ENCODE assay signal across 9 mouse cellular contexts in genomic region chr1:172503111-172503997, GRCm38 (mm10). TPM values are rescaled to one million over a fixed set of nuclear protein-coding genes. Genes with fewer than 3 reads are reported as not detected.
DNase-seq lines count a peak whose midpoint lies in the region; ATAC-seq lines count a peak whose summit lies in the region.
"Had no signal": no experiment of that assay in that cellular context is flagged by ENCODE, and none has a peak within 500 bp of the region (broad histone marks: within the 10 kb centered on the region; RNA-seq: fewer than 3 reads in every experiment).

No protein-coding gene starts in this region.

- ATAC-seq in neural tube, embryonic 11.5 days (ENCODE audit: insufficient read depth, low FRiP score, low TSS enrichment), result no peak
- ATAC-seq in intestine, embryonic 16.5 days, result peak; percentile 5
- 0 out of 2 replicates have a peak, but pooled peaks have one; percentile 1 for ATAC-seq in stomach, embryonic 16.5 days (ENCODE audit: insufficient read depth, low FRiP score)

- no peaks in the 10 kb centered on the region for H3K36me3 ChIP-seq in neural tube, embryonic 11.5 days (ENCODE audit: control insufficient read depth, insufficient read depth, low read length)
- peaks cover 28% of the 10 kb centered on the region for H3K36me3 ChIP-seq in intestine, embryonic 16.5 days (ENCODE audit: control insufficient read depth, insufficient read depth, low read length)
- peaks cover 14% of the 10 kb centered on the region for H3K36me3 ChIP-seq in stomach, embryonic 16.5 days (ENCODE audit: control insufficient read depth, insufficient read depth, low read length)

- peaks cover 10% of the 10 kb centered on the region; the same call in 1 of the 2 replicates for H3K27me3 ChIP-seq in neural tube, embryonic 11.5 days (ENCODE audit: control insufficient read depth, insufficient read depth, low read length)
- H3K27me3 ChIP-seq in intestine, embryonic 16.5 days (replicated peaks; ENCODE audit: control insufficient read depth, insufficient read depth, low read length), result no peaks in the 10 kb centered on the region
- H3K27me3 ChIP-seq in stomach, embryonic 16.5 days (ENCODE audit: control insufficient read depth, insufficient read depth, low read length), result no peaks in the 10 kb centered on the region

- H3K4me1 ChIP-seq in neural tube, embryonic 11.5 days (ENCODE audit: control insufficient read depth, insufficient read depth, low read length), result peaks cover 27% of the 10 kb centered on the region
- peaks cover 34% of the 10 kb centered on the region for H3K4me1 ChIP-seq in intestine, embryonic 16.5 days (ENCODE audit: control insufficient read depth, insufficient read depth, low read length)
- peaks cover 38% of the 10 kb centered on the region for H3K4me1 ChIP-seq in stomach, embryonic 16.5 days (ENCODE audit: control insufficient read depth, insufficient read depth, low read length)

- peak overlapping the region; percentile 7; the same call in 1 of the 2 replicates for H3K9ac ChIP-seq in neural tube, embryonic 11.5 days (ENCODE audit: low read length)
- H3K9ac ChIP-seq in intestine, embryonic 16.5 days (ENCODE audit: low read depth, low read length), result peak overlapping the region; percentile 86
- H3K9ac ChIP-seq in stomach, embryonic 16.5 days (ENCODE audit: low read length), result peak overlapping the region; percentile 86

- no peak overlapping the region for H3K4me3 ChIP-seq in neural tube, embryonic 11.5 days (ENCODE audit: low read depth, low read length)
- peak overlapping the region; percentile 79 for H3K4me3 ChIP-seq in intestine, embryonic 16.5 days (ENCODE audit: low read length)
- peak overlapping the region; percentile 67 for H3K4me3 ChIP-seq in stomach, embryonic 16.5 days (replicated peaks; ENCODE audit: low read length)

- 36% methylated on average over 14 of the region's 14 CpGs for WGBS in neural tube, embryonic 11.5 days
- WGBS in intestine, embryonic 16.5 days, result 13% methylated on average over 14 of the region's 14 CpGs
- WGBS in stomach, embryonic 16.5 days, result 12% methylated on average over 14 of the region's 14 CpGs

- 0 out of 2 replicates have a peak overlapping the region, but pooled peaks have one; percentile 0 for H3K27ac ChIP-seq in neural tube, embryonic 11.5 days (ENCODE audit: low read depth, low read length)
- peak overlapping the region; percentile 93 for H3K27ac ChIP-seq in intestine, embryonic 16.5 days (ENCODE audit: low read length)
- H3K27ac ChIP-seq in stomach, embryonic 16.5 days (ENCODE audit: low read length), result peak overlapping the region; percentile 89

- H3K4me2 ChIP-seq in neural tube, embryonic 11.5 days (ENCODE audit: low read depth), result peak overlapping the region; percentile 26
- H3K4me2 ChIP-seq in intestine, embryonic 16.5 days (ENCODE audit: low read depth, low read length), result peak overlapping the region; percentile 64
- peak overlapping the region; percentile 58 for H3K4me2 ChIP-seq in stomach, embryonic 16.5 days (ENCODE audit: low read depth, low read length)

- peak; percentile 35 for DNase-seq in neural tube, embryonic 11.5 days (ENCODE audit: low spot score)
- no peak for DNase-seq in neural tube, embryonic 10.5 days (ENCODE audit: extremely low spot score, low spot score)
- peak; percentile 61 for DNase-seq in gastrocnemius, postnatal 10 days
- peak; percentile 71 to 78 for DNase-seq in lung, adult 18-20 months
- no peak for DNase-seq in ovary, postnatal 10 days (ENCODE audit: low spot score)
- DNase-seq in frontal cortex, adult 2 months (ENCODE audit: extremely low spot score in 1 of 2, low spot score in 1 of 2), result no peak

- H3K9me3 ChIP-seq in neural tube, embryonic 11.5 days (ENCODE audit: control insufficient read depth, low read length), result no peaks in the 10 kb centered on the region
- no peaks in the 10 kb centered on the region for H3K9me3 ChIP-seq in intestine, embryonic 16.5 days (ENCODE audit: control insufficient read depth, low read length)
- H3K9me3 ChIP-seq in stomach, embryonic 16.5 days (replicated peaks; ENCODE audit: control insufficient read depth, low read length), result no peaks in the 10 kb centered on the region

RNA-seq across cellular contexts. Expression of gene Tagln2, which starts 3.5 kb away (rescaled TPM):
- 79.8 and 93.6 TPM in 2 replicates for polyA plus RNA-seq in neural tube, embryonic 11.5 days (2014; fragmentation: Nextera tagmentation; extraction: Ambion mirVana)
- total RNA-seq in gastrocnemius, postnatal 10 days (2021), result 10 to 100 TPM; 75.0 to 98.1 TPM
- 469 and 470 TPM in 2 replicates for polyA plus RNA-seq in intestine, embryonic 16.5 days (2015; fragmentation: Nextera tagmentation; extraction: Ambion mirVana)
- polyA plus RNA-seq in stomach, embryonic 16.5 days (2015; fragmentation: Nextera tagmentation; extraction: Ambion mirVana), result 377 and 446 TPM in 2 replicates
- polyA plus RNA-seq in frontal cortex, adult 2 months (2012; rRNA removed), result 19.1 and 19.9 TPM in 2 replicates

RNA-seq across cellular contexts. Expression of gene Cfap45, which starts 17.2 kb away (rescaled TPM):
- 1.7 and 2.5 TPM in 2 replicates for polyA plus RNA-seq in neural tube, embryonic 11.5 days (2014; fragmentation: Nextera tagmentation; extraction: Ambion mirVana)
- 1 to 10 TPM in 1 of 2 experiments, under 1 TPM in 1; 0.75 to 1.1 TPM for total RNA-seq in gastrocnemius, postnatal 10 days (2021)
- polyA plus RNA-seq in intestine, embryonic 16.5 days (2015; fragmentation: Nextera tagmentation; extraction: Ambion mirVana), result 1.1 and 1.3 TPM in 2 replicates
- polyA plus RNA-seq in stomach, embryonic 16.5 days (2015; fragmentation: Nextera tagmentation; extraction: Ambion mirVana), result 2.6 and 3.1 TPM in 2 replicates
- 3.4 and 4.5 TPM in 2 replicates for polyA plus RNA-seq in frontal cortex, adult 2 months (2012; rRNA removed)

RNA-seq across cellular contexts. Expression of gene Igsf9, which starts 21.8 kb away (rescaled TPM):
- polyA plus RNA-seq in neural tube, embryonic 11.5 days (2014; fragmentation: Nextera tagmentation; extraction: Ambion mirVana), result 45.9 and 59.3 TPM in 2 replicates
- total RNA-seq in gastrocnemius, postnatal 10 days (2021), result under 1 TPM; 0.56 to 0.86 TPM
- 109 and 110 TPM in 2 replicates for polyA plus RNA-seq in intestine, embryonic 16.5 days (2015; fragmentation: Nextera tagmentation; extraction: Ambion mirVana)
- polyA plus RNA-seq in stomach, embryonic 16.5 days (2015; fragmentation: Nextera tagmentation; extraction: Ambion mirVana), result 51.6 and 55.3 TPM in 2 replicates
- polyA plus RNA-seq in frontal cortex, adult 2 months (2012; rRNA removed), result 13.3 and 16.3 TPM in 2 replicates

RNA-seq across cellular contexts. Expression of gene Slamf9, which starts 28.2 kb away (rescaled TPM):
- 0.17 TPM in 1 of 2 replicates, not detected in the other for polyA plus RNA-seq in neural tube, embryonic 11.5 days (2014; fragmentation: Nextera tagmentation; extraction: Ambion mirVana)
- under 1 TPM; 0.42 to 0.72 TPM for total RNA-seq in gastrocnemius, postnatal 10 days (2021)
- 1.6 and 2.3 TPM in 2 replicates for polyA plus RNA-seq in intestine, embryonic 16.5 days (2015; fragmentation: Nextera tagmentation; extraction: Ambion mirVana)
- 0.59 and 0.91 TPM in 2 replicates for polyA plus RNA-seq in stomach, embryonic 16.5 days (2015; fragmentation: Nextera tagmentation; extraction: Ambion mirVana)
- 1.1 and 1.8 TPM in 2 replicates for polyA plus RNA-seq in frontal cortex, adult 2 months (2012; rRNA removed)
- total RNA-seq: layer of hippocampus, postnatal 14 days had no signal

RNA-seq across cellular contexts. Expression of gene Vsig8, which starts 52.4 kb away (rescaled TPM):
- 0.15 TPM in 1 of 2 replicates, not detected in the other for polyA plus RNA-seq in neural tube, embryonic 11.5 days (2014; fragmentation: Nextera tagmentation; extraction: Ambion mirVana)
- not detected for total RNA-seq in gastrocnemius, postnatal 10 days (2021)
- 0.15 and 0.31 TPM in 2 replicates for polyA plus RNA-seq in intestine, embryonic 16.5 days (2015; fragmentation: Nextera tagmentation; extraction: Ambion mirVana)
- 1.6 and 2.5 TPM in 2 replicates for polyA plus RNA-seq in stomach, embryonic 16.5 days (2015; fragmentation: Nextera tagmentation; extraction: Ambion mirVana)
- 0.90 and 0.97 TPM in 2 replicates for polyA plus RNA-seq in frontal cortex, adult 2 months (2012; rRNA removed)

Comparison
In these comparisons a context has a peak if more than half of its experiments do, and no peak if none do; other contexts are left out.
1. DNase-seq: peak in neural tube, embryonic 11.5 days (single experiment), gastrocnemius, postnatal 10 days (single experiment) and lung, adult 18-20 months (2 of 2); none in neural tube, embryonic 10.5 days (single experiment), ovary, postnatal 10 days (single experiment) and frontal cortex, adult 2 months (0 of 2).
2. H3K27ac ChIP-seq: peak in every context shown above with its lines; median percentile 93 in intestine, embryonic 16.5 days; 89 in stomach, embryonic 16.5 days; 0 in neural tube, embryonic 11.5 days.
3. H3K9ac ChIP-seq: peak in every context shown above with its lines; median percentile 86 in intestine, embryonic 16.5 days; 86 in stomach, embryonic 16.5 days; 7 in neural tube, embryonic 11.5 days.
4. Peak in every context shown above with its lines, with median percentiles within 50 percentile points of each other: H3K4me2 ChIP-seq.